8 mouse cellular contexts compared by ENCODE assay signal in genomic region chr4:137920005-137920404, GRCm38 (mm10). TPM values are rescaled to one million over a fixed set of nuclear protein-coding genes. Genes with fewer than 3 reads are reported as not detected.
A peak's percentile ranks its signal among the peaks of the same experiment; 100 is the strongest.
DNase-seq lines count a peak whose midpoint lies in the region; ATAC-seq and TF ChIP-seq lines count a peak whose summit lies in the region.

No protein-coding gene starts in this region.

- peaks cover 46% of the 10 kb centered on the region for H3K4me1 ChIP-seq in embryonic facial prominence, embryonic 12.5 days
- peaks cover 3% of the 10 kb centered on the region; the same call in 1 of the 2 replicates for H3K4me1 ChIP-seq in lung, postnatal 0 days (ENCODE audit: insufficient read depth, low read depth, low read length)

- ATAC-seq in embryonic facial prominence, embryonic 12.5 days (ENCODE audit: insufficient number of reproducible peaks, insufficient read depth, low FRiP score, low TSS enrichment), result no peak
- ATAC-seq in lung, postnatal 0 days, result peak; percentile 79

- H3K9me3 ChIP-seq in embryonic facial prominence, embryonic 12.5 days, result no peaks in the 10 kb centered on the region
- no peaks in the 10 kb centered on the region for H3K9me3 ChIP-seq in lung, postnatal 0 days (ENCODE audit: low read length)

- H3K27ac ChIP-seq in embryonic facial prominence, embryonic 12.5 days, result peak overlapping the region; percentile 89
- peak overlapping the region; percentile 80 for H3K27ac ChIP-seq in lung, postnatal 0 days (ENCODE audit: low read length)

- peak; percentile 76 for TF ChIP-seq EP300 in lung, postnatal 0 days (IDR thresholded peaks at IDR 0.05)

- WGBS in embryonic facial prominence, embryonic 12.5 days, result 18% methylated on average over 7 of the region's 7 CpGs
- WGBS in lung, postnatal 0 days, result 20% methylated on average over 7 of the region's 7 CpGs

- peak; percentile 72 to 84 for DNase-seq in heart, adult 9 months (ENCODE audit: low spot score in 2 of 2)
- peak; percentile 48 for DNase-seq in kidney, adult 18-20 months
- DNase-seq in lung, postnatal 0 days (ENCODE audit: low spot score), result peak; percentile 60
- no peak for DNase-seq in right cerebral cortex, postnatal 10 days (ENCODE audit: low spot score in 2 of 2)
- DNase-seq in retina, postnatal 1 day, result no peak
- no peak for DNase-seq in thymus, postnatal 0 days (ENCODE audit: low spot score)
- no peak for DNase-seq in urinary bladder, postnatal 36 days (ENCODE audit: low spot score in 2 of 2)

- peak; percentile 3; the same call in 1 of the 2 replicates for TF ChIP-seq CTCF in lung, postnatal 0 days (IDR thresholded peaks at IDR 0.05)

- no peak overlapping the region for H3K4me3 ChIP-seq in embryonic facial prominence, embryonic 12.5 days
- H3K4me3 ChIP-seq in lung, postnatal 0 days (ENCODE audit: low read depth, low read length), result no peak overlapping the region

- H3K27me3 ChIP-seq in embryonic facial prominence, embryonic 12.5 days, result no peaks in the 10 kb centered on the region
- H3K27me3 ChIP-seq in lung, postnatal 0 days (replicated peaks; ENCODE audit: insufficient read depth, low read length), result no peaks in the 10 kb centered on the region

- H3K9ac ChIP-seq in embryonic facial prominence, embryonic 12.5 days, result no peak overlapping the region
- no peak overlapping the region for H3K9ac ChIP-seq in lung, postnatal 0 days (replicated peaks; ENCODE audit: low read depth)

- peak overlapping the region; percentile 36 for H3K4me2 ChIP-seq in embryonic facial prominence, embryonic 12.5 days (replicated peaks)
- H3K4me2 ChIP-seq in lung, postnatal 0 days (replicated peaks; ENCODE audit: low read depth, low read length), result no peak overlapping the region; the same call in 1 of the 2 replicates

- H3K36me3 ChIP-seq in embryonic facial prominence, embryonic 12.5 days, result peaks cover 27% of the 10 kb centered on the region
- no peaks in the 10 kb centered on the region for H3K36me3 ChIP-seq in lung, postnatal 0 days (ENCODE audit: insufficient read depth, low read length)

RNA-seq across cellular contexts. Expression of gene Ece1, which starts 58.0 kb away (rescaled TPM):
- 32.6 and 36.7 TPM in 2 replicates for polyA plus RNA-seq in embryonic facial prominence, embryonic 12.5 days (2016; fragmentation: Nextera tagmentation; extraction: Ambion mirVana)
- 65.7 and 80.9 TPM in 2 replicates for polyA plus RNA-seq in lung, postnatal 0 days (2015; fragmentation: Nextera tagmentation; extraction: Ambion mirVana)
- 14.6 and 18.3 TPM in 2 replicates for polyA plus RNA-seq in thymus, postnatal 0 days (2015; fragmentation: Nextera tagmentation; extraction: Ambion mirVana)

Comparison
In these comparisons a context has a peak if more than half of its experiments do, and no peak if none do; other contexts are left out.
1. DNase-seq: peak in heart, adult 9 months (2 of 2), kidney, adult 18-20 months (single experiment) and lung, postnatal 0 days (single experiment); none in right cerebral cortex, postnatal 10 days (0 of 2), retina, postnatal 1 day (single experiment), thymus, postnatal 0 days (single experiment) and urinary bladder, postnatal 36 days (0 of 2).